Mouse (Mus musculus): ENCODE data around the gene Msrb1.
A peak's percentile ranks its signal among the peaks of the same experiment; 100 is the strongest.

Gene Msrb1

GRCm38 (mm10) chr17:24743896-24744295 lies 7.5 kb downstream of the Msrb1 start:
- no peak for DNase-seq (ENCODE audit: low spot score in 2 of 2)

GRCm38 (mm10) chr17:24744381-24744780 lies 7.9 kb downstream of the Msrb1 start:
- no peak for DNase-seq (ENCODE audit: low spot score in 2 of 2)

DNA sequence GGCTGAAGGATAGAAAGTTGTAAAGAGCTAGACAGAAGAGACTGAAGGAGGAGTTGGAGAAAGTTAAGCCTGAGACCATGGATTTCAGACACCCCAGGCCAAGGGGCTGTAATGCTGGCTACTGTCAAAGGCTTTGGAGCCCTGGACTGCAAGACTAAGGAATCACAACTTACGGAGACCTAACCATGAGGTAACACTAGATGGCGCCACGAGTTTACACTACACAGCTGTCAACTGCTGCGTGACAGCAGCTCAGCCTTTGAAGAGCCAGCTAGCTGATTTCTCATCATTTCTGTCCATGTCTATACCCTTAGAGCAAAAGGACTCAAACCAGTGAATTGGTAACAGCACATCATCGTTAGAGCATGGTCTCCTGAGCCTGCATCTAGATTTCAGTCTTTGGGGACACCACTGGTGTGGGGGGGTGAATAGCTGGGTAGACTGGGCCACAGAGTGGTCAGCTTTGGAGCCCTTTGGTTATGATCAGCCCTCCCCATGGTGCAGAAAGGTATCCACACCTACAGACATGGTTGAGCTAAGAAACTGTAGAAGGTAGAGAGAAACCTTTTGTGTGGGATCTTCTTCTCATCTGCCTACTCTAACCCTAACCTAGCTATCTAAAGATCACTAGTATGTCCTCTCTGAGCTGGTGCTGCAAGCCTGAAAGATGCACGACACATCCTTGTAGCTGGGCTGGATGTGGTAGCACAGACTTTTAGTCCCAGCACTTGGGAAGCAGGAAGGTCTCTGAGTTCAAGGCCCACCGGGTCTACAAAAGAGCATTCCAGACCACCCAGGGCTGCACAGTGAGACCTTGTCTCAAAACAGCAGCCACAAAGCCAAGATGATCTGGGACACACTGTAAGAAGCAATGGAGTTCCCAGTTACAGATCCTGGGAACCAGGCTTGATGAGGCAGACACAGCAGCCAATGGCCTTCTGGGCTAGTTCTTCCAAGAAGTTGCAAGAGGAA lies 9.4 kb downstream of the Msrb1 start:
- DNase-seq (ENCODE audit: low spot score in 2 of 2): peak; percentile 65 to 86

- no peak for DNase-seq (ENCODE audit: low spot score in 2 of 2)
Measured at GRCm38 (mm10) chr17:24746986-24747385, 10.5 kb downstream of the Msrb1 start.

- no peak for DNase-seq (ENCODE audit: low spot score in 2 of 2)
Measured at GRCm38 (mm10) chr17:24751528-24751927, 15.1 kb downstream of the Msrb1 start.

DNA sequence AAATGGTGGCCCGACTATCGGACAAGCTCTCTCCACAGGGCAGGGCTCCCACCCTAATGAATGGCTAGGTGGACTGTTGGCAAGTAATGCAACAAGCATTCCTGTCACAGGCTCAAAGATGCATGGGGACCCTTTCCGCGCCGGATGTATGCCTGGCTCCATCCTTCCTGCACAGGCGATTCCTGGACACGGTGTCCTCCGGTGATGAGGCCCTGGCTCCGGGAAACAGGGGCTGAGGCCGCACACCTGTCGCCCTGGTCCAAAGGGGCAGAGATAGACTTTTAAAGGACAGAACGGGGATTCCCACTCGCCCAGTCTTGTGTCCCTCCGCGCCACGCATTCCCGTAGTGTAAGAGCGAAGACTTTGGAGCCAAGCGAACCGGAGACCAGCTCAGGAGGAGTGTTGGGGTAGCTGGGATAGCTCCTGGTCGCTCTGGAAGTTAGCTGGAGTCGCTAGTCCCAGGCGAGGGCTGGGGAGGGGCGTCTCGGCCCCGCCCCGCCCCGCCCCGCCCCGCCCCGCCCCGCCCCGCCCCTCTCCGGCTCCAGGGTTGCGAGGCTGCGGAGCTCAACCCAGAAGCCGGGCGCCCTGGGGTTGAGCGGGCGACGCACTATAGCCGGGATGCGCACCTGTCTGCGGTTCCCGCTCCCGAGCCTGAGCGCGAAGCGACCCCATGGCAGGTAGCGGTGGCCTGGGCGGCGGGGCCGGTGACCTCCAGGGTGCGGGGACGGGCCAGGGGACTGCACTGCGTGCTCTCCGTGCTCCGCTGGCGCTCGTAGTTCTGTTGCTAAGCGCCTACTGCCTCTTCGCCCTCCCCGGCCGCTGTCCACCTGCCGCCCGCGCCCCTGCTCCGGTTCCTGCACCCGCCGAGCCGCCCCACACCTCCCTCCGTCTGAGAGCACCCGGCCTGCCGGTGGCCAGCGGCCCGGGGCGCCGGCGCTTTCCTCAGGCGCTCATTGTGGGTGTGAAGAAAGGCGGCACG lies 16.3 kb downstream of the Msrb1 start, which contains the start of gene Hs3st6:
Gene Hs3st6 (plus strand): TSS at position 574 of the 980 bp plus-strand sequence.
- no peak for DNase-seq (ENCODE audit: low spot score in 2 of 2)

DNA sequence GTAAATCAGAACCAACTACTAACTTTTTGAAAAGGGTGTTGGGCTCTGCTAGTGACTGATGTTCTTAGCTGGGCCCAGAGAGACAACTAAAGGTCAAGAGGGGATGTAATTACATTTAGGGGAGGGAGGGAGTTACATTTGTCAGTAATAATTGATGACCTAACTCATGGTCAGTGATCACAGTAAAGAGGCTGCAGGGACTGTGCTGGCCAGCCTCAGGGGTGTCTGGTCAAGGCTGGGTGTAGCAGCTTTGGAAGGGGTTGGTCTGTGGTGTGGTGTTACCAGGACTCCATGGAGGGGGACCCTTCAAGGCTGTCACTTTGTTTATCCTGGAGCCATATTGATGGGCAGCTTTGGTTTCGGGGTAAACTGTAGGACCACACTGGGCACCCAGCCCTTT lies 21.0 kb downstream of the Msrb1 start:
- DNase-seq (ENCODE audit: low spot score in 2 of 2): no peak

DNA sequence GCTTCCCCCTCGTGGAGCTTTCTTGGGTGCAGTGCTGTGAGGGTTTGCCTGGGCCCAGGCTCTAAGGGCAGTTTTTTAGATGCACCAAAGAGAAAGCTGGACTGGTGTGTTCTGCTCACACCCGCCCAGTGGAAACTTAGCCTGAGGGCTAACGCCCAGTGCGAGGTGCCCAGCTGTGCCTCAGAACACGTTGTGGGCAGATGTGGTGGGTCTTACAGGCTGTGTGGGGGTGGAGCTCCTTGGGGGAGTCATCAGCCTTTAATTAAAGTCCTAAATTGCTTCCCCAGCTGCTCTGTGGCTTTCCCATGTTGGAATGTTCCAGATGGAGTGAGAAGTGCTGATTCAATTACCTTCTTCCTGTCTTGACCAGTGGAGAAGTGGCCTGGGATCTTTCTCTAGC lies 24.7 kb downstream of the Msrb1 start:
- DNase-seq (ENCODE audit: low spot score in 2 of 2): no peak

- no peak for DNase-seq (ENCODE audit: low spot score in 2 of 2)
Measured at GRCm38 (mm10) chr17:24765016-24765905, 28.8 kb downstream of the Msrb1 start.

DNA sequence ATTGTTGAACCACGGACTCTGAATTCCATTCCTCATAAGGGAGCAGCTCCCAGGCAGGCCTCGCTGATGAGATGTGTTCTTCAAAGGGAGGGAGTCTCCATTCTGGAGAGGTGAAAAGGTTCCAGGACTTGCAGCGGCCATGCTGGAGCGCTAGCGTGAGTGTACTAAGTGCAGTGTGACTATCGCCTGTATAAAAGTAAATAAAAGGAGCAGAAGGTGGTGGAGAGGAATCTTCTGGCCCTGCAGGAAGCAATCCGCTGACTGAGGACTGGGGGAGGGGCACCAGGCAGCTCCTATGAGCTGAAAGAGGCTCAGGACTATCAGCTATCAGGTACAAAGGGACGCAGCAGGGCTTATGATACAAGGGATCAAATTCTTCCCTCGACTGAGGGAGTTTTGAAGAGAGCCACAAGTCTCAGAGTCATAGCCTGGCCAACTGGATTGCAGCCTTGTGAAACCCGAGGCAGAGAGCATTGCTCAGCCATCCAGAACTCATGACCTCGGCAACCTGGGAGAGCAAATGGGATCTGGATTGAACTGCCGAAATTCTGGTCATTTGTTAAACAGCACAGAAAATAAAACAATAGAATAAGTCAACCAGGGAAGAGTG lies 29.9 kb downstream of the Msrb1 start:
- no peak for DNase-seq (ENCODE audit: low spot score in 2 of 2)

- DNase-seq (ENCODE audit: low spot score in 2 of 2): no peak
Measured at GRCm38 (mm10) chr17:24769146-24769545, 32.7 kb downstream of the Msrb1 start.

GRCm38 (mm10) chr17:24773241-24773640 lies 36.8 kb downstream of the Msrb1 start:
- no peak for DNase-seq (ENCODE audit: low spot score in 2 of 2)

DNA sequence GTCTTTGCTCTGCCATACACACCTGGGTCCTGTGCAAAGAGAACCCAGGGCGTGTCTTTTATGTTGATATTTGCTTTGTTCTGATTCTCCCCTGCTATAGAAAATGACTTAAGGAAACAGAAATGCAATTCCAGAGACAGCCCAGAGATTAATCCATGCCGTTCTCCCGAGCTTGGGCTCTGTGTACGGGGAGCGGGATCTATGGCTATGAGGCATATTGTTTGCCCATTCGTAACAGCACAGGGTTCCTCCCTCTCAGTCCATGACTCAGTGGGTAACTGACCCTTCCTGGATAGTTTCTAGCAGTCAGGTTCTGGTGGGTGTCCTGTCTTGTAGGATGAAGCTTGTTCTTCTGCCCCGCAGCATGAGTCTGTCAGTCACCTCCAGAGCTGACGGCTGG lies 38.7 kb downstream of the Msrb1 start:
- no peak for DNase-seq (ENCODE audit: low spot score in 2 of 2)

DNA sequence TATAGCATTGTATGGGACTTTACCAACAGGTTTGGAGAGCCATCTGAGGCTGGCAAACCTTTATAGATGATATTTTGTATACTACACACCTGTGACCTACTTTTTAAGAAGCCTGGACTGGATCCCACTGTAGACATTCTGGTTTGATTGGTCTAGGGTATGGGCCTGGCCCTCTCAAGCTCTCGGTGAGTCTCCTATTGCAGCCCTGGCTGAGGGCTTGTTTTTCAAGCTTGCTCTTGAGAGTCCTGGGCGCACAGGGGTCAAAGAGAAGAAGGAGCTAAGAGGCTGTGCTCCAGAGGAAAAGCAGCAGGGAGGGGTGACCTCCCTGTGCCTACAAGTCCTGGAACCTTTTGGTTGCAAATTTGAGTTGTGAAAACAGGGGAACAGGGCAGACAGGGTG lies 40.6 kb downstream of the Msrb1 start:
- DNase-seq (ENCODE audit: low spot score in 2 of 2): no peak

GRCm38 (mm10) chr17:24780821-24781220 lies 44.4 kb downstream of the Msrb1 start:
- no peak for DNase-seq (ENCODE audit: low spot score in 2 of 2)

GRCm38 (mm10) chr17:24792190-24792589 lies 55.7 kb downstream of the Msrb1 start:
- no peak for DNase-seq (ENCODE audit: low spot score in 2 of 2)
